Mouse (Mus musculus): Measurements from ENCODE around the gene Cipc.

Cipc gene

GRCm38 (mm10) chr12:86960791-86961335, 14.0 kb downstream of the Cipc start:
- DNase-seq (ENCODE audit: low read depth): no peak

- DNase-seq (ENCODE audit: low read depth): no peak
These were observed 14.9 kb downstream of the Cipc start for GRCm38 (mm10) chr12:86961589-86962344.

GRCm38 (mm10) chr12:86964278-86965057, 17.6 kb downstream of the Cipc start:
- DNase-seq (ENCODE audit: low read depth): no peak

- DNase-seq (ENCODE audit: low read depth): no peak
These were observed 18.5 kb downstream of the Cipc start for GRCm38 (mm10) chr12:86965237-86965799.

GRCm38 (mm10) chr12:86968468-86969219, 21.8 kb downstream of the Cipc start:
- DNase-seq (ENCODE audit: low read depth): peak; percentile 52

GRCm38 (mm10) chr12:86969220-86969601, 22.4 kb downstream of the Cipc start:
- no peak for DNase-seq (ENCODE audit: low read depth)

- no peak for DNase-seq (ENCODE audit: low read depth)
These were observed 24.2 kb downstream of the Cipc start for GRCm38 (mm10) chr12:86971089-86971488.

- peak; percentile 89 for DNase-seq (ENCODE audit: low read depth)
These were observed 26.4 kb downstream of the Cipc start for GRCm38 (mm10) chr12:86973216-86973615.

GRCm38 (mm10) chr12:86973706-86974105, 26.9 kb downstream of the Cipc start:
- peak; percentile 45 for DNase-seq (ENCODE audit: low read depth)

GRCm38 (mm10) chr12:86974387-86975288, 27.8 kb downstream of the Cipc start:
- peak; percentile 82 for DNase-seq (ENCODE audit: low read depth)

- DNase-seq (ENCODE audit: low read depth): no peak
These were observed 28.9 kb downstream of the Cipc start for GRCm38 (mm10) chr12:86975761-86976160.

GRCm38 (mm10) chr12:86976511-86977168, 29.8 kb downstream of the Cipc start:
- DNase-seq (ENCODE audit: low read depth): peak; percentile 21

GRCm38 (mm10) chr12:86977833-86978232, 31.0 kb downstream of the Cipc start:
- peak; percentile 92 for DNase-seq (ENCODE audit: low read depth)

- peak; percentile 28 for DNase-seq (ENCODE audit: low read depth)
These were observed 34.3 kb downstream of the Cipc start for GRCm38 (mm10) chr12:86981180-86981579.

- DNase-seq (ENCODE audit: low read depth): peak; percentile 48
These were observed 36.8 kb downstream of the Cipc start for GRCm38 (mm10) chr12:86983470-86984193.

GRCm38 (mm10) chr12:86984194-86984555, 37.3 kb downstream of the Cipc start:
- DNase-seq (ENCODE audit: low read depth): peak; percentile 72

- DNase-seq (ENCODE audit: low read depth): no peak
These were observed 39.7 kb downstream of the Cipc start for GRCm38 (mm10) chr12:86986562-86986961.

- no peak for DNase-seq (ENCODE audit: low read depth)
These were observed 41.4 kb downstream of the Cipc start for GRCm38 (mm10) chr12:86988227-86988626.

- DNase-seq (ENCODE audit: low read depth): no peak
These were observed 42.5 kb downstream of the Cipc start for GRCm38 (mm10) chr12:86989378-86989777.

Measured in NIH3T3 (cell line).